Mouse (Mus musculus): ENCODE results near the gene C1d. TPM values are rescaled to one million over a fixed set of nuclear protein-coding genes. Genes with fewer than 3 reads are reported as not detected.

Gene C1d
- polyA plus RNA-seq, 1 experiment = not detected

- no peak for TF ChIP-seq POLR2A (IDR thresholded peaks at IDR 0.05; ENCODE audit: insufficient read depth, low read depth, low read length)
- Histone ChIP-seq H3K4me3 (ENCODE audit: insufficient read depth, low read depth, low read length) (no peak overlapping the region), H3K4me1 (ENCODE audit: control insufficient read depth, insufficient read depth, low read length) (no peaks in the 10 kb centered on the region), H3K27ac (ENCODE audit: insufficient read depth, low read depth, low read length) (no peak overlapping the region)
Measured at GRCm38 (mm10) chr11:17248715-17249114, 8.7 kb upstream of the C1d start.

GRCm38 (mm10) chr11:17256813-17257365, 490 bp upstream of the C1d start:
- WGBS = 59% methylated on average over 8 of the region's 8 CpGs

GRCm38 (mm10) chr11:17257861-17258260, 482 bp downstream of the C1d start:
- Histone ChIP-seq H3K4me3 (ENCODE audit: insufficient read depth, low read depth, low read length) (peak overlapping the region; percentile 87), H3K27ac (ENCODE audit: insufficient read depth, low read depth, low read length) (peak overlapping the region; percentile 72), H3K4me1 (ENCODE audit: control insufficient read depth, insufficient read depth, low read length) (peaks cover 5% of the 10 kb centered on the region)
- under 1% methylated on average over 17 of the region's 17 CpGs for WGBS
- TF ChIP-seq POLR2A (IDR thresholded peaks at IDR 0.05; ENCODE audit: insufficient read depth, low read depth, low read length) (no peak), CTCF (IDR thresholded peaks at IDR 0.05; ENCODE audit: insufficient read depth, low read depth, low read length) (no peak)

More at GRCm38 (mm10) chr11:17256813-17257365, 490 bp upstream of the C1d start:
- Histone ChIP-seq H3K27ac (ENCODE audit: insufficient read depth, low read depth, low read length) (no peak overlapping the region), H3K4me3 (ENCODE audit: insufficient read depth, low read depth, low read length) (peak overlapping the region; percentile 87), H3K4me1 (ENCODE audit: control insufficient read depth, insufficient read depth, low read length) (peaks cover 5% of the 10 kb centered on the region)
- TF ChIP-seq POLR2A (IDR thresholded peaks at IDR 0.05; ENCODE audit: insufficient read depth, low read depth, low read length) (no peak), CTCF (IDR thresholded peaks at IDR 0.05; ENCODE audit: insufficient read depth, low read depth, low read length) (no peak)

GRCm38 (mm10) chr11:17267176-17267575, 9.8 kb downstream of the C1d start:
- Histone ChIP-seq H3K27ac (ENCODE audit: insufficient read depth, low read depth, low read length) (no peak overlapping the region), H3K4me1 (ENCODE audit: control insufficient read depth, insufficient read depth, low read length) (no peaks in the 10 kb centered on the region), H3K4me3 (ENCODE audit: insufficient read depth, low read depth, low read length) (no peak overlapping the region)
- TF ChIP-seq POLR2A (IDR thresholded peaks at IDR 0.05; ENCODE audit: insufficient read depth, low read depth, low read length) = no peak
- no peak for TF ChIP-seq CTCF (IDR thresholded peaks at IDR 0.05; ENCODE audit: insufficient read depth, low read depth, low read length)
- WGBS = 94% methylated on average over 4 of the region's 4 CpGs

GRCm38 (mm10) chr11:17268801-17269200, 11.4 kb downstream of the C1d start:
- Histone ChIP-seq H3K27ac (ENCODE audit: insufficient read depth, low read depth, low read length) (no peak overlapping the region), H3K4me3 (ENCODE audit: insufficient read depth, low read depth, low read length) (no peak overlapping the region), H3K4me1 (ENCODE audit: control insufficient read depth, insufficient read depth, low read length) (no peaks in the 10 kb centered on the region)
- no peak for TF ChIP-seq CTCF (IDR thresholded peaks at IDR 0.05; ENCODE audit: insufficient read depth, low read depth, low read length)
- no peak for TF ChIP-seq POLR2A (IDR thresholded peaks at IDR 0.05; ENCODE audit: insufficient read depth, low read depth, low read length)
- 89% methylated on average over 1 of the region's 1 CpGs for WGBS

GRCm38 (mm10) chr11:17279959-17280358, 22.6 kb downstream of the C1d start:
- H3K27ac ChIP-seq (ENCODE audit: insufficient read depth, low read depth, low read length) = no peak overlapping the region
- H3K4me1 ChIP-seq (ENCODE audit: control insufficient read depth, insufficient read depth, low read length) = no peaks in the 10 kb centered on the region
- WGBS = 14% methylated on average over 9 of the region's 9 CpGs
- no peak overlapping the region for H3K4me3 ChIP-seq (ENCODE audit: insufficient read depth, low read depth, low read length)
- TF ChIP-seq POLR2A (IDR thresholded peaks at IDR 0.05; ENCODE audit: insufficient read depth, low read depth, low read length) (no peak), CTCF (IDR thresholded peaks at IDR 0.05; ENCODE audit: insufficient read depth, low read depth, low read length) (no peak)

GRCm38 (mm10) chr11:17284055-17284454, 26.7 kb downstream of the C1d start:
- H3K27ac ChIP-seq (ENCODE audit: insufficient read depth, low read depth, low read length) = no peak overlapping the region
- 79% methylated on average over 10 of the region's 10 CpGs for WGBS
- TF ChIP-seq POLR2A (IDR thresholded peaks at IDR 0.05; ENCODE audit: insufficient read depth, low read depth, low read length) (no peak), CTCF (IDR thresholded peaks at IDR 0.05; ENCODE audit: insufficient read depth, low read depth, low read length) (no peak)
- no peaks in the 10 kb centered on the region for H3K4me1 ChIP-seq (ENCODE audit: control insufficient read depth, insufficient read depth, low read length)
- H3K4me3 ChIP-seq (ENCODE audit: insufficient read depth, low read depth, low read length) = no peak overlapping the region

GRCm38 (mm10) chr11:17288884-17289283, 31.5 kb downstream of the C1d start:
- no peak for TF ChIP-seq POLR2A (IDR thresholded peaks at IDR 0.05; ENCODE audit: insufficient read depth, low read depth, low read length)
- no peak for TF ChIP-seq CTCF (IDR thresholded peaks at IDR 0.05; ENCODE audit: insufficient read depth, low read depth, low read length)
- H3K4me1 ChIP-seq (ENCODE audit: control insufficient read depth, insufficient read depth, low read length) = no peaks in the 10 kb centered on the region
- H3K27ac ChIP-seq (ENCODE audit: insufficient read depth, low read depth, low read length) = no peak overlapping the region
- no peak overlapping the region for H3K4me3 ChIP-seq (ENCODE audit: insufficient read depth, low read depth, low read length)

GRCm38 (mm10) chr11:17306007-17306891, 48.9 kb downstream of the C1d start:
- TF ChIP-seq POLR2A (IDR thresholded peaks at IDR 0.05; ENCODE audit: insufficient read depth, low read depth, low read length) (no peak), CTCF (IDR thresholded peaks at IDR 0.05; ENCODE audit: insufficient read depth, low read depth, low read length) (no peak)
- H3K27ac ChIP-seq (ENCODE audit: insufficient read depth, low read depth, low read length) = no peak overlapping the region; the same call in 1 of the 2 replicates
- WGBS = 27% methylated on average over 8 of the region's 8 CpGs

More at GRCm38 (mm10) chr11:17306007-17306891, 48.9 kb downstream of the C1d start:
- Histone ChIP-seq H3K4me3 (ENCODE audit: insufficient read depth, low read depth, low read length) (no peak overlapping the region), H3K4me1 (ENCODE audit: control insufficient read depth, insufficient read depth, low read length) (no peaks in the 10 kb centered on the region)
